Mouse (Mus musculus): ENCODE measurements around the gene Rmi1. TPM values are rescaled to one million over a fixed set of nuclear protein-coding genes. Genes with fewer than 3 reads are reported as not detected.
"Not testable (repeated sequence)": the region's sequence is repeated elsewhere in the genome, so short reads cannot be mapped to it uniquely, and the experiment has no call there.

Rmi1 gene
- total RNA-seq, 1 experiment from 2014 or later: 27.6 TPM

GRCm38 (mm10) chr13:58446541-58446940, 44.5 kb downstream of the Rmi1 start:
- ATAC-seq (replicated peaks in 1 of 2; ENCODE audit: insufficient read depth in 1 of 2, low FRiP score in 2 of 2, low TSS enrichment in 1 of 2, low read depth in 1 of 2, poor library complexity in 2 of 2, severe bottlenecking in 2 of 2): no peak

- no peak for ATAC-seq (replicated peaks in 1 of 2; ENCODE audit: insufficient read depth in 1 of 2, low FRiP score in 2 of 2, low TSS enrichment in 1 of 2, low read depth in 1 of 2, poor library complexity in 2 of 2, severe bottlenecking in 2 of 2)
Measured at GRCm38 (mm10) chr13:58450459-58451182, 48.6 kb downstream of the Rmi1 start.

- ATAC-seq (replicated peaks in 1 of 2; ENCODE audit: insufficient read depth in 1 of 2, low FRiP score in 2 of 2, low TSS enrichment in 1 of 2, low read depth in 1 of 2, poor library complexity in 2 of 2, severe bottlenecking in 2 of 2): no peak
Measured at GRCm38 (mm10) chr13:58452246-58452645, 50.2 kb downstream of the Rmi1 start.

- peak; percentile 35 to 40; a peak in 1 of 4 replicates for ATAC-seq (replicated peaks in 1 of 2; ENCODE audit: insufficient read depth in 1 of 2, low FRiP score in 2 of 2, low TSS enrichment in 1 of 2, low read depth in 1 of 2, poor library complexity in 2 of 2, severe bottlenecking in 2 of 2)
Measured at GRCm38 (mm10) chr13:58452651-58453413, 50.8 kb downstream of the Rmi1 start.

- 0 out of 4 replicates have a peak, but pooled peaks of 1 of the 2 experiments have one; percentile 33 for ATAC-seq (replicated peaks in 1 of 2; ENCODE audit: insufficient read depth in 1 of 2, low FRiP score in 2 of 2, low TSS enrichment in 1 of 2, low read depth in 1 of 2, poor library complexity in 2 of 2, severe bottlenecking in 2 of 2)
Measured at GRCm38 (mm10) chr13:58453541-58453940, 51.5 kb downstream of the Rmi1 start.

GRCm38 (mm10) chr13:58456547-58456946, 54.5 kb downstream of the Rmi1 start:
- no peak for ATAC-seq (replicated peaks in 1 of 2; ENCODE audit: insufficient read depth in 1 of 2, low FRiP score in 2 of 2, low TSS enrichment in 1 of 2, low read depth in 1 of 2, poor library complexity in 2 of 2, severe bottlenecking in 2 of 2)

- ATAC-seq (replicated peaks in 1 of 2; ENCODE audit: insufficient read depth in 1 of 2, low FRiP score in 2 of 2, low TSS enrichment in 1 of 2, low read depth in 1 of 2, poor library complexity in 2 of 2, severe bottlenecking in 2 of 2): not testable (repeated sequence)
Measured at GRCm38 (mm10) chr13:58458811-58459210, 56.8 kb downstream of the Rmi1 start.

Other genes starting within 250 kb of the Rmi1 start
- 28.0 and 47.5 TPM in 2 replicates for gene Idnk, start 244.6 kb upstream of the Rmi1 start, total RNA-seq (2017)
- 64.4 and 66.5 TPM in 2 replicates for gene Ubqln1, start 186.6 kb upstream of the Rmi1 start, total RNA-seq (2017)
- 44.8 and 48.2 TPM in 2 replicates for gene Gkap1, start 126.5 kb upstream of the Rmi1 start, total RNA-seq (2017)
- gene Kif27, start 43.1 kb upstream of the Rmi1 start, total RNA-seq (2017): not detected in 2 replicates
- 9.5 and 11.1 TPM in 2 replicates for gene 2210016F16Rik, start 17.0 kb upstream of the Rmi1 start, total RNA-seq (2017)
- 2,345 and 2,750 TPM in 2 replicates for gene Hnrnpk, start 1.1 kb downstream of the Rmi1 start, total RNA-seq (2017)
- 0.89 TPM in 1 of 2 replicates, not detected in the other for gene Slc28a3, start 208.6 kb downstream of the Rmi1 start, total RNA-seq (2017)

Data from hematopoietic stem cell, adult 5-6 weeks (primary cell).